Mouse (Mus musculus): ENCODE data around the gene Cnnm3. TPM values are rescaled to one million over a fixed set of nuclear protein-coding genes. Genes with fewer than 3 reads are reported as not detected.

The Cnnm3 gene
- 2.5 and 3.0 TPM in 2 replicates for polyA plus RNA-seq (2015; fragmentation: Nextera tagmentation; extraction: Ambion mirVana)

GRCm38 (mm10) chr1:36511289-36512021 lies at the start of gene Cnnm3:
Gene Cnnm3 (plus strand): TSS chr1:36511867.
- peak within 1 kb of the TSS; percentile 95 for H3K4me3 ChIP-seq (replicated peaks; ENCODE audit: low read length)
- no peaks in the 10 kb centered on the region for H3K9me3 ChIP-seq (replicated peaks; ENCODE audit: control insufficient read depth, low read length)
- peak within 1 kb of the TSS; percentile 90 for H3K9ac ChIP-seq (ENCODE audit: low read length)
- H3K27me3 ChIP-seq (ENCODE audit: control insufficient read depth, insufficient read depth, low read length) = no peaks in the 10 kb centered on the region
- H3K4me2 ChIP-seq (ENCODE audit: low read depth, low read length) = peak within 1 kb of the TSS; percentile 98
- peaks cover 19% of the 10 kb centered on the region for H3K4me1 ChIP-seq (ENCODE audit: control insufficient read depth, insufficient read depth, low read length)
- peak; percentile 99 for ATAC-seq (ENCODE audit: insufficient read depth, low FRiP score)
- H3K27ac ChIP-seq (ENCODE audit: low read length) = peak within 1 kb of the TSS; percentile 99
- 1% methylated on average over 51 of the region's 51 CpGs for WGBS
- no peaks in the 10 kb centered on the region; the same call in 1 of the 2 replicates for H3K36me3 ChIP-seq (ENCODE audit: control insufficient read depth, insufficient read depth, low read length)

GRCm38 (mm10) chr1:36465641-36466160 lies 46.0 kb upstream of the Cnnm3 start:
- WGBS = 28% methylated on average over 4 of the region's 4 CpGs
- Histone ChIP-seq H3K36me3 (ENCODE audit: control insufficient read depth, insufficient read depth, low read length) (no peaks in the 10 kb centered on the region), H3K27me3 (ENCODE audit: control insufficient read depth, insufficient read depth, low read length) (no peaks in the 10 kb centered on the region), H3K27ac (ENCODE audit: low read length) (no peak overlapping the region), H3K9me3 (replicated peaks; ENCODE audit: control insufficient read depth, low read length) (no peaks in the 10 kb centered on the region), H3K9ac (ENCODE audit: low read length) (no peak overlapping the region), H3K4me2 (ENCODE audit: low read depth, low read length) (no peak overlapping the region), H3K4me1 (ENCODE audit: control insufficient read depth, insufficient read depth, low read length) (no peaks in the 10 kb centered on the region), H3K4me3 (replicated peaks; ENCODE audit: low read length) (no peak overlapping the region)
- ATAC-seq (ENCODE audit: insufficient read depth, low FRiP score) = no peak

GRCm38 (mm10) chr1:36467446-36467845 lies 44.2 kb upstream of the Cnnm3 start:
- Histone ChIP-seq H3K4me3 (replicated peaks; ENCODE audit: low read length) (no peak overlapping the region), H3K4me2 (ENCODE audit: low read depth, low read length) (no peak overlapping the region), H3K27me3 (ENCODE audit: control insufficient read depth, insufficient read depth, low read length) (no peaks in the 10 kb centered on the region), H3K9ac (ENCODE audit: low read length) (no peak overlapping the region), H3K27ac (ENCODE audit: low read length) (no peak overlapping the region), H3K4me1 (ENCODE audit: control insufficient read depth, insufficient read depth, low read length) (peaks cover 5% of the 10 kb centered on the region), H3K9me3 (replicated peaks; ENCODE audit: control insufficient read depth, low read length) (no peaks in the 10 kb centered on the region), H3K36me3 (ENCODE audit: control insufficient read depth, insufficient read depth, low read length) (no peaks in the 10 kb centered on the region)
- ATAC-seq (ENCODE audit: insufficient read depth, low FRiP score) = no peak
- 55% methylated on average over 5 of the region's 5 CpGs for WGBS

GRCm38 (mm10) chr1:36469811-36470444 lies 41.7 kb upstream of the Cnnm3 start:
- Histone ChIP-seq H3K9ac (ENCODE audit: low read length) (0 out of 2 replicates have a peak overlapping the region, but pooled peaks have one; percentile 7), H3K36me3 (ENCODE audit: control insufficient read depth, insufficient read depth, low read length) (no peaks in the 10 kb centered on the region), H3K4me2 (ENCODE audit: low read depth, low read length) (no peak overlapping the region), H3K27me3 (ENCODE audit: control insufficient read depth, insufficient read depth, low read length) (no peaks in the 10 kb centered on the region), H3K4me1 (ENCODE audit: control insufficient read depth, insufficient read depth, low read length) (peaks cover 30% of the 10 kb centered on the region), H3K27ac (ENCODE audit: low read length) (0 out of 2 replicates have a peak overlapping the region, but pooled peaks have one; percentile 8), H3K9me3 (replicated peaks; ENCODE audit: control insufficient read depth, low read length) (no peaks in the 10 kb centered on the region), H3K4me3 (replicated peaks; ENCODE audit: low read length) (no peak overlapping the region)
- 27% methylated on average over 2 of the region's 2 CpGs for WGBS
- ATAC-seq (ENCODE audit: insufficient read depth, low FRiP score) = no peak

GRCm38 (mm10) chr1:36471181-36472105 lies 40.2 kb upstream of the Cnnm3 start, which contains the start of gene Cnnm4:
Gene Cnnm4 (plus strand): TSS chr1:36471620.
- Histone ChIP-seq H3K4me1 (ENCODE audit: control insufficient read depth, insufficient read depth, low read length) (peaks cover 43% of the 10 kb centered on the region), H3K27me3 (ENCODE audit: control insufficient read depth, insufficient read depth, low read length) (no peaks in the 10 kb centered on the region), H3K4me3 (replicated peaks; ENCODE audit: low read length) (peak within 1 kb of the TSS; percentile 69), H3K36me3 (ENCODE audit: control insufficient read depth, insufficient read depth, low read length) (no peaks in the 10 kb centered on the region), H3K4me2 (ENCODE audit: low read depth, low read length) (peak within 1 kb of the TSS; percentile 83), H3K27ac (ENCODE audit: low read length) (peak within 1 kb of the TSS; percentile 88), H3K9me3 (replicated peaks; ENCODE audit: control insufficient read depth, low read length) (no peaks in the 10 kb centered on the region), H3K9ac (ENCODE audit: low read length) (peak within 1 kb of the TSS; percentile 80)
- ATAC-seq (ENCODE audit: insufficient read depth, low FRiP score) = peak; percentile 93
- WGBS = 0% methylated on average over 77 of the region's 98 CpGs

GRCm38 (mm10) chr1:36472106-36472440 lies 39.6 kb upstream of the Cnnm3 start:
- H3K4me1 ChIP-seq (ENCODE audit: control insufficient read depth, insufficient read depth, low read length) = peaks cover 48% of the 10 kb centered on the region
- peak overlapping the region; percentile 83 for H3K4me2 ChIP-seq (ENCODE audit: low read depth, low read length)
- H3K27me3 ChIP-seq (ENCODE audit: control insufficient read depth, insufficient read depth, low read length) = no peaks in the 10 kb centered on the region
- H3K36me3 ChIP-seq (ENCODE audit: control insufficient read depth, insufficient read depth, low read length) = no peaks in the 10 kb centered on the region
- peak overlapping the region; percentile 80 for H3K9ac ChIP-seq (ENCODE audit: low read length)
- 13% methylated on average over 18 of the region's 18 CpGs for WGBS
- H3K4me3 ChIP-seq (replicated peaks; ENCODE audit: low read length) = peak overlapping the region; percentile 69
- H3K9me3 ChIP-seq (replicated peaks; ENCODE audit: control insufficient read depth, low read length) = no peaks in the 10 kb centered on the region
- 0 out of 2 replicates have a peak overlapping the region, but pooled peaks have one; percentile 20 for H3K27ac ChIP-seq (ENCODE audit: low read length)
- no peak for ATAC-seq (ENCODE audit: insufficient read depth, low FRiP score)

- H3K4me2 ChIP-seq (ENCODE audit: low read depth, low read length) = peak overlapping the region; percentile 83
- H3K27ac ChIP-seq (ENCODE audit: low read length) = no peak overlapping the region
- peak overlapping the region; percentile 69 for H3K4me3 ChIP-seq (replicated peaks; ENCODE audit: low read length)
- H3K27me3 ChIP-seq (ENCODE audit: control insufficient read depth, insufficient read depth, low read length) = no peaks in the 10 kb centered on the region
- H3K4me1 ChIP-seq (ENCODE audit: control insufficient read depth, insufficient read depth, low read length) = peaks cover 50% of the 10 kb centered on the region
- no peaks in the 10 kb centered on the region for H3K9me3 ChIP-seq (replicated peaks; ENCODE audit: control insufficient read depth, low read length)
- ATAC-seq (ENCODE audit: insufficient read depth, low FRiP score) = no peak
- peak overlapping the region; percentile 4; the same call in 1 of the 2 replicates for H3K9ac ChIP-seq (ENCODE audit: low read length)
- no peaks in the 10 kb centered on the region for H3K36me3 ChIP-seq (ENCODE audit: control insufficient read depth, insufficient read depth, low read length)
- 65% methylated on average over 10 of the region's 10 CpGs for WGBS
These were observed 38.4 kb upstream of the Cnnm3 start for GRCm38 (mm10) chr1:36473211-36473780.

GRCm38 (mm10) chr1:36474646-36475045 lies 37.0 kb upstream of the Cnnm3 start:
- H3K36me3 ChIP-seq (ENCODE audit: control insufficient read depth, insufficient read depth, low read length) = no peaks in the 10 kb centered on the region
- H3K9ac ChIP-seq (ENCODE audit: low read length) = peak overlapping the region; percentile 48
- H3K4me1 ChIP-seq (ENCODE audit: control insufficient read depth, insufficient read depth, low read length) = peaks cover 50% of the 10 kb centered on the region
- H3K27me3 ChIP-seq (ENCODE audit: control insufficient read depth, insufficient read depth, low read length) = no peaks in the 10 kb centered on the region
- peak overlapping the region; percentile 76; the same call in 1 of the 2 replicates for H3K27ac ChIP-seq (ENCODE audit: low read length)
- H3K4me3 ChIP-seq (replicated peaks; ENCODE audit: low read length) = peak overlapping the region; percentile 69
- WGBS = 55% methylated on average over 3 of the region's 3 CpGs
- peak overlapping the region; percentile 83 for H3K4me2 ChIP-seq (ENCODE audit: low read depth, low read length)
- H3K9me3 ChIP-seq (replicated peaks; ENCODE audit: control insufficient read depth, low read length) = no peaks in the 10 kb centered on the region
- ATAC-seq (ENCODE audit: insufficient read depth, low FRiP score) = no peak
